Mouse (Mus musculus) lung, adult 10 weeks (tissue): ENCODE results near the gene Olfr299. TPM values are rescaled to one million over a fixed set of nuclear protein-coding genes. Genes with fewer than 3 reads are reported as not detected.

Source experiments
- polyA plus RNA-seq: library from polyadenylated mRNA; stranded (reverse); fragments of 350-450 nt; fragmentation: Illumina TruSeq; extraction: RNeasy Lipid Tissue Mini Kit (QIAGEN cat#74804); gene quantifications from one replicate; pipeline ENCODE4 v1.2.3, GENCODE M21; 2014; ENCODE audit warnings: low read depth, low replicate concordance; ENCODE audit not compliant: insufficient read depth

Gene Olfr299
- not detected for polyA plus RNA-seq

GRCm38 (mm10) chr7:86459621-86460020 is at the start of gene Olfr299:
TSS of gene Olfr299 (plus strand) at chr7:86459921.

DNA sequence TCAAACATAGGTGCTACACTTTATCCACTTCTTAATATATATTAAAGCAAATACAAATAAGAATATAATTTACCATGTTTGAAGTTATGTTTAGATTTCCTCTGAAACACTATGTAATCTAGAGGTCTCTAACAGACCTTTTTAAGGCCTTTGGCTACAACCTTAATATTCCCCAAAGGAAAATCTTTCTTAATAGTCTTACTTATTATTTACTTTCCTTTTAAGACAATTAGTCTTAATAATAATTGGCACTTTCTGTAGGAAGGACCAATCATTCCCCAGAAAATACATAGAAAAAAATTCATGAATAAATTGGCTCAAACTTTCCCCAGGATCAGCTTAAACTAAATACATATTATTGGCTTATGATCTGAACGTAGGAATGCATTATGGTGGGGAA is 32.7 kb downstream of the Olfr299 start, which contains the start of gene Olfr298:
Gene Olfr298, minus strand, starts transcription at position 101 of the 400 bp plus-strand sequence.

Other genes with a start within 250 kb of the Olfr299 start
- not detected for gene Vmn2r76, start 213.6 kb upstream of the Olfr299 start, polyA plus RNA-seq
- not detected for gene Olfr310, start 182.7 kb upstream of the Olfr299 start, polyA plus RNA-seq
- not detected for gene Olfr309, start 146.2 kb upstream of the Olfr299 start, polyA plus RNA-seq
- not detected for gene Olfr308, start 134.3 kb upstream of the Olfr299 start, polyA plus RNA-seq
- not detected for gene Olfr307, start 122.3 kb upstream of the Olfr299 start, polyA plus RNA-seq
- gene Olfr305, start 93.0 kb upstream of the Olfr299 start, polyA plus RNA-seq = not detected
- not detected for gene Olfr304, start 73.3 kb upstream of the Olfr299 start, polyA plus RNA-seq
- not detected for gene Olfr303, start 62.1 kb upstream of the Olfr299 start, polyA plus RNA-seq
- gene Olfr301, start 56.1 kb upstream of the Olfr299 start, polyA plus RNA-seq = not detected
- gene Olfr298, start 32.6 kb downstream of the Olfr299 start, polyA plus RNA-seq = not detected
- not detected for gene Olfr297, start 60.0 kb downstream of the Olfr299 start, polyA plus RNA-seq
- not detected for gene Olfr295, start 123.9 kb downstream of the Olfr299 start, polyA plus RNA-seq
- gene Olfr294, start 156.7 kb downstream of the Olfr299 start, polyA plus RNA-seq = not detected
- not detected for gene Olfr293, start 189.1 kb downstream of the Olfr299 start, polyA plus RNA-seq
- gene Olfr292, start 228.4 kb downstream of the Olfr299 start, polyA plus RNA-seq = not detected